Mouse (Mus musculus): ENCODE measurements around the gene Hist2h2be.

DNA sequence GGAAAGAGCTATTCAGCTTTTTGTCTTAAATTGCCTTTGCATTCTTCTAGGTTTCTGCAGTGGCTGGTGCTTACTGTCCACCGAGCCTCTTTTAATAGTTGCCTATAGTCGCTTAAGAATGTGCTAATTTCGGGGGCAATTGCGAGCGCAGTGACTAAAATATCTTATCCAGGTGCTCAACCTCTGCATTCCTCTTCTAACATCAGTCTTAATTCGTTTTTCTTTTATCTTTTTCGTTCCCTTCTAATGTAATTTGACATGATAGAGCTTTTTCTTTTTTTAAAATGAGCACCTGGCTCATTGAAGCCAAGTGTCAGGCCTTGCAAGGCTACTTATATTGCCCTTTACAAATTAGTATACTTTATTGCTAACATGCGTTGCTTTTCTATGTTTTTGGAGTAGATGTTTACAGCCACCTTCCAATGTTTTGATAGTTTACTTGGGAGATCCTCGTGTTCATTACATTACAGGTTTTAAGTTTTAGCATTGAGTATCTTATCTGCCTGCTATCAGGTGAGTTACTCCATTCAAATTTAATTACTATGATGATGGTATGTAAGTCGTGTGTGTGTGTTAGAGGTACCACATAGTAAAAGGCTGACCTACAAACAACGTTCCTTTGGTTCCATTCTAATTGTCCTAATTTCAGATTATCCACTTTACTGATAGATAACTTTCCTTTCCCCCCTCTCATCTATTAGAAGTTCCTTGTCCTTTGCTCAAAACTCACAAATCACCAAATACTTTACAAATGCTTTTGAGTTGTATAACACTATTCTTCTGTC, 26.6 kb downstream of the Hist2h2be start:
- peak in 1 of 2 experiments; percentile 80; a peak in 2 of 4 replicates for TF ChIP-seq POLR2A (IDR thresholded peaks at IDR 0.05; ENCODE audit: control insufficient read depth in 1 of 2, insufficient read depth in 1 of 2, low read depth in 1 of 2, low read length in 2 of 2, poor library complexity in 1 of 2)
- TF ChIP-seq EP300 (IDR thresholded peaks at IDR 0.05; ENCODE audit: low read depth in 1 of 2, low read length in 2 of 2) = no peak
- TF ChIP-seq TAL1 (IDR thresholded peaks at IDR 0.05; ENCODE audit: low read length) = no peak
- no peak for TF ChIP-seq TCF12 (IDR thresholded peaks at IDR 0.05; ENCODE audit: low read depth, low read length)
- no peak for TF ChIP-seq CTCF (IDR thresholded peaks at IDR 0.05 in 2 of 3, conservative IDR thresholded peaks at IDR 0.05 in 1 of 3; ENCODE audit: control insufficient read depth in 1 of 3, insufficient read depth in 1 of 3, low read depth in 2 of 3, low read length in 3 of 3, poor library complexity in 1 of 3, severe bottlenecking in 1 of 3)
- TF ChIP-seq MAX (IDR thresholded peaks at IDR 0.05; ENCODE audit: low read length) = no peak
- TF ChIP-seq NELFE (IDR thresholded peaks at IDR 0.05; ENCODE audit: low read depth, low read length) = no peak
- no peak for TF ChIP-seq MAZ (IDR thresholded peaks at IDR 0.05; ENCODE audit: low read depth, low read length)

Data from MEL (cell line).